Mouse (Mus musculus) heart, adult 11 months (tissue): ENCODE measurements at regions not wholly inside any gene's neighbourhood (a gene's known extent, or its start where the extent isn't known, plus 50 kb on each side); places are given as distances from the start of the nearest gene placed in this dataset.

Experiments
- DNase-seq: peaks from one replicate; pipeline ENCODE4 v3.0.0; 2022

- no peak for DNase-seq
Observed at GRCm38 (mm10) chr9:113057415-113057814, 650.6 kb downstream of the Pdcd6ip start.

GRCm38 (mm10) chr9:113044556-113045178 lies 663.4 kb downstream of the Pdcd6ip start:
- DNase-seq = no peak

- no peak for DNase-seq
Observed at GRCm38 (mm10) chr9:113040885-113041284, 667.2 kb downstream of the Pdcd6ip start.

- DNase-seq = no peak
Observed at GRCm38 (mm10) chr9:113033996-113034395, 674.1 kb downstream of the Pdcd6ip start.

GRCm38 (mm10) chr9:113029091-113029490 lies 679.0 kb downstream of the Pdcd6ip start:
- no peak for DNase-seq

- no peak for DNase-seq
Observed at GRCm38 (mm10) chr9:113026904-113027193, 681.2 kb downstream of the Pdcd6ip start.

GRCm38 (mm10) chr9:113026096-113026903 lies 681.8 kb downstream of the Pdcd6ip start:
- no peak for DNase-seq

GRCm38 (mm10) chr9:113021866-113022645 lies 686.0 kb downstream of the Pdcd6ip start:
- no peak for DNase-seq

- DNase-seq = no peak
Observed at GRCm38 (mm10) chr9:113019576-113019975, 688.5 kb downstream of the Pdcd6ip start.

- no peak for DNase-seq
Observed at GRCm38 (mm10) chr9:113008106-113008505, 700.0 kb downstream of the Pdcd6ip start.

GRCm38 (mm10) chr9:112996204-112996603 lies 711.9 kb downstream of the Pdcd6ip start:
- no peak for DNase-seq

GRCm38 (mm10) chr9:112994774-112995173 lies 713.3 kb downstream of the Pdcd6ip start:
- DNase-seq = no peak

- DNase-seq = no peak
Observed at GRCm38 (mm10) chr9:112993627-112994026, 714.4 kb downstream of the Pdcd6ip start.

GRCm38 (mm10) chr9:112992937-112993336 lies 715.1 kb downstream of the Pdcd6ip start:
- DNase-seq = no peak

GRCm38 (mm10) chr9:112983353-112983752 lies 724.7 kb downstream of the Pdcd6ip start:
- no peak for DNase-seq

- DNase-seq = no peak
Observed at GRCm38 (mm10) chr9:112951567-112951966, 715.8 kb upstream of the Arpp21 start.

- no peak for DNase-seq
Observed at GRCm38 (mm10) chr9:112950056-112950455, 714.3 kb upstream of the Arpp21 start.

GRCm38 (mm10) chr9:112938781-112939180 lies 703.0 kb upstream of the Arpp21 start:
- no peak for DNase-seq

GRCm38 (mm10) chr9:112909311-112910101 lies 673.8 kb upstream of the Arpp21 start:
- no peak for DNase-seq

- no peak for DNase-seq
Observed at GRCm38 (mm10) chr9:112905955-112906354, 670.2 kb upstream of the Arpp21 start.

GRCm38 (mm10) chr9:112864921-112865320 lies 629.2 kb upstream of the Arpp21 start:
- DNase-seq = no peak

GRCm38 (mm10) chr9:112861136-112861535 lies 625.4 kb upstream of the Arpp21 start:
- no peak for DNase-seq

- no peak for DNase-seq
Observed at GRCm38 (mm10) chr9:112860307-112860893, 624.7 kb upstream of the Arpp21 start.
